Comparison of ENCODE assay signal across 8 mouse cellular contexts in the genomic region with DNA sequence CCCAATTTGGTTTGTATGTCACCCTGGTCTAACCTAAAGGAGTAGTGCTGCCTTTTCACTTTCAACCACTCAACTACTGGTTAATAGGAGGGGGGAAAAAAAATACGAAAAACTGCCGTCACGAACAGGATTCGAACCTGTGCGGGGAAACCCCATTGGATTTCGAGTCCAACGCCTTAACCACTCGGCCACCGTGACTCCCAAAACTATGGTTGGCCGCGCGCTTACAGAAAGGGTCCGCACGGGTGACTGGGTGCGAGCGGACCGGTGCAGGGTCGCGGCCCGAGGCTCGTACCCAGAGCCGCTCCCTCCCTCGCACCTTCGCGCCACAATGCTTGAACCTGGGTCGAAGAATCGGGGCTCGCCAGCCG. TPM values are rescaled to one million over a fixed set of nuclear protein-coding genes. Genes with fewer than 3 reads are reported as not detected.
DNase-seq lines count a peak whose midpoint lies in the region; ATAC-seq lines count a peak whose summit lies in the region.

No protein-coding gene starts in this region.

- peak overlapping the region; percentile 80 for H3K4me2 ChIP-seq in embryonic facial prominence, embryonic 14.5 days (ENCODE audit: low read depth, low read length)
- H3K4me2 ChIP-seq in heart, embryonic 11.5 days, result peak overlapping the region; percentile 78
- H3K4me2 ChIP-seq in kidney, embryonic 15.5 days, result peak overlapping the region; percentile 77

- H3K9me3 ChIP-seq in embryonic facial prominence, embryonic 14.5 days (ENCODE audit: control insufficient read depth, low read length), result no peaks in the 10 kb centered on the region
- no peaks in the 10 kb centered on the region for H3K9me3 ChIP-seq in heart, embryonic 11.5 days (replicated peaks; ENCODE audit: control insufficient read depth, low read length)
- no peaks in the 10 kb centered on the region for H3K9me3 ChIP-seq in kidney, embryonic 15.5 days (replicated peaks)

- H3K4me1 ChIP-seq in embryonic facial prominence, embryonic 14.5 days (ENCODE audit: control insufficient read depth, insufficient read depth, low read length), result peaks cover 9% of the 10 kb centered on the region
- peaks cover 10% of the 10 kb centered on the region for H3K4me1 ChIP-seq in heart, embryonic 11.5 days (ENCODE audit: control insufficient read depth, insufficient read depth, low read length)
- H3K4me1 ChIP-seq in kidney, embryonic 15.5 days, result peaks cover 28% of the 10 kb centered on the region

- H3K27me3 ChIP-seq in embryonic facial prominence, embryonic 14.5 days (replicated peaks; ENCODE audit: control insufficient read depth, insufficient read depth, low read length), result no peaks in the 10 kb centered on the region
- H3K27me3 ChIP-seq in heart, embryonic 11.5 days (ENCODE audit: control insufficient read depth, insufficient read depth, low read length), result no peaks in the 10 kb centered on the region
- H3K27me3 ChIP-seq in kidney, embryonic 15.5 days, result no peaks in the 10 kb centered on the region

- ATAC-seq in embryonic facial prominence, embryonic 14.5 days (ENCODE audit: low read depth), result peak; percentile 62
- ATAC-seq in heart, embryonic 11.5 days (replicated peaks; ENCODE audit: insufficient number of reproducible peaks, low FRiP score, low TSS enrichment), result peak; percentile 56
- ATAC-seq in kidney, embryonic 15.5 days (replicated peaks; ENCODE audit: low FRiP score), result peak; percentile 69

- H3K9ac ChIP-seq in embryonic facial prominence, embryonic 14.5 days (ENCODE audit: low read depth, low read length), result peak overlapping the region; percentile 95
- peak overlapping the region; percentile 96 for H3K9ac ChIP-seq in heart, embryonic 11.5 days (ENCODE audit: low read depth, low read length)
- H3K9ac ChIP-seq in kidney, embryonic 15.5 days, result peak overlapping the region; percentile 94

- H3K4me3 ChIP-seq in embryonic facial prominence, embryonic 14.5 days (ENCODE audit: low read depth, low read length), result peak overlapping the region; percentile 92
- peak overlapping the region; percentile 100 for H3K4me3 ChIP-seq in heart, embryonic 11.5 days (ENCODE audit: low read depth, low read length)
- peak overlapping the region; percentile 95 for H3K4me3 ChIP-seq in kidney, embryonic 15.5 days (replicated peaks)

- DNase-seq in 3T3-L1 (ENCODE audit: low read depth, low spot score) (peak; percentile 84), liver (peak; percentile 92)
- peak; percentile 94 for DNase-seq in adrenal gland, postnatal 14 days
- peak; percentile 83 for DNase-seq in embryonic facial prominence, embryonic 14.5 days (ENCODE audit: low spot score)
- DNase-seq in monocyte, adult 2 months (ENCODE audit: low read depth in 1 of 2, low spot score in 2 of 2), result peak; percentile 65 to 81
- peak; percentile 85 to 88 for DNase-seq in spleen, postnatal 14 days (ENCODE audit: low spot score in 2 of 2)

- peaks cover 23% of the 10 kb centered on the region for H3K36me3 ChIP-seq in embryonic facial prominence, embryonic 14.5 days (ENCODE audit: control insufficient read depth, insufficient read depth, low read length)
- peaks cover 9% of the 10 kb centered on the region; the same call in 1 of the 2 replicates for H3K36me3 ChIP-seq in heart, embryonic 11.5 days (ENCODE audit: control insufficient read depth, insufficient read depth, low read length)
- peaks cover 16% of the 10 kb centered on the region for H3K36me3 ChIP-seq in kidney, embryonic 15.5 days

- H3K27ac ChIP-seq in embryonic facial prominence, embryonic 14.5 days (replicated peaks; ENCODE audit: low read depth, low read length), result peak overlapping the region; percentile 95
- H3K27ac ChIP-seq in heart, embryonic 11.5 days (ENCODE audit: low read depth, low read length), result peak overlapping the region; percentile 96
- peak overlapping the region; percentile 97 for H3K27ac ChIP-seq in kidney, embryonic 15.5 days

- WGBS in embryonic facial prominence, embryonic 14.5 days, result under 1% methylated on average over 29 of the region's 29 CpGs
- WGBS in heart, embryonic 11.5 days (ENCODE audit: insufficient replicate concordance), result under 1% methylated on average over 29 of the region's 29 CpGs
- under 1% methylated on average over 29 of the region's 29 CpGs for WGBS in kidney, embryonic 15.5 days

RNA-seq across cellular contexts. Expression of gene Smarcc2, which starts 0.7 kb away (rescaled TPM):
- 107 and 108 TPM in 2 replicates for total RNA-seq in adrenal gland, postnatal 14 days (2021)
- 84.1 and 91.4 TPM in 2 replicates for polyA plus RNA-seq in embryonic facial prominence, embryonic 14.5 days (2014; fragmentation: Nextera tagmentation; extraction: Ambion mirVana)
- polyA plus RNA-seq in heart, embryonic 11.5 days (2014; fragmentation: Nextera tagmentation; extraction: Ambion mirVana), result 70.8 and 82.8 TPM in 2 replicates
- polyA plus RNA-seq in kidney, embryonic 15.5 days (2015; fragmentation: Nextera tagmentation; extraction: Ambion mirVana), result 75.9 and 77.2 TPM in 2 replicates

RNA-seq across cellular contexts. Expression of gene Myl6, which starts 35.6 kb away (rescaled TPM):
- total RNA-seq in adrenal gland, postnatal 14 days (2021), result 800 and 862 TPM in 2 replicates
- 1,095 and 1,174 TPM in 2 replicates for polyA plus RNA-seq in embryonic facial prominence, embryonic 14.5 days (2014; fragmentation: Nextera tagmentation; extraction: Ambion mirVana)
- 1,242 and 1,345 TPM in 2 replicates for polyA plus RNA-seq in heart, embryonic 11.5 days (2014; fragmentation: Nextera tagmentation; extraction: Ambion mirVana)
- polyA plus RNA-seq in kidney, embryonic 15.5 days (2015; fragmentation: Nextera tagmentation; extraction: Ambion mirVana), result 1,170 and 1,259 TPM in 2 replicates

RNA-seq across cellular contexts. Expression of gene Myl6b, which starts 40.2 kb away (rescaled TPM):
- total RNA-seq in adrenal gland, postnatal 14 days (2021), result 4.7 and 5.0 TPM in 2 replicates
- 5.6 and 6.8 TPM in 2 replicates for polyA plus RNA-seq in embryonic facial prominence, embryonic 14.5 days (2014; fragmentation: Nextera tagmentation; extraction: Ambion mirVana)
- 3.3 and 5.4 TPM in 2 replicates for polyA plus RNA-seq in heart, embryonic 11.5 days (2014; fragmentation: Nextera tagmentation; extraction: Ambion mirVana)
- polyA plus RNA-seq in kidney, embryonic 15.5 days (2015; fragmentation: Nextera tagmentation; extraction: Ambion mirVana), result 4.2 and 4.7 TPM in 2 replicates

RNA-seq across cellular contexts. Expression of gene Rnf41, which starts 46.9 kb away (rescaled TPM):
- 38.4 and 40.2 TPM in 2 replicates for total RNA-seq in adrenal gland, postnatal 14 days (2021)
- 35.2 and 36.1 TPM in 2 replicates for polyA plus RNA-seq in embryonic facial prominence, embryonic 14.5 days (2014; fragmentation: Nextera tagmentation; extraction: Ambion mirVana)
- 24.5 and 24.8 TPM in 2 replicates for polyA plus RNA-seq in heart, embryonic 11.5 days (2014; fragmentation: Nextera tagmentation; extraction: Ambion mirVana)
- polyA plus RNA-seq in kidney, embryonic 15.5 days (2015; fragmentation: Nextera tagmentation; extraction: Ambion mirVana), result 45.1 and 45.9 TPM in 2 replicates

RNA-seq across cellular contexts. Expression of gene Nabp2, which starts 47.0 kb away (rescaled TPM):
- 59.8 and 65.2 TPM in 2 replicates for total RNA-seq in adrenal gland, postnatal 14 days (2021)
- 61.9 and 63.3 TPM in 2 replicates for polyA plus RNA-seq in embryonic facial prominence, embryonic 14.5 days (2014; fragmentation: Nextera tagmentation; extraction: Ambion mirVana)
- polyA plus RNA-seq in heart, embryonic 11.5 days (2014; fragmentation: Nextera tagmentation; extraction: Ambion mirVana), result 61.6 and 70.8 TPM in 2 replicates
- 82.8 and 92.6 TPM in 2 replicates for polyA plus RNA-seq in kidney, embryonic 15.5 days (2015; fragmentation: Nextera tagmentation; extraction: Ambion mirVana)

Comparison
In these comparisons a context has a peak if more than half of its experiments do, and no peak if none do; other contexts are left out.
1. Peak in every context shown above with its lines: DNase-seq, ATAC-seq, H3K4me3 ChIP-seq and H3K27ac ChIP-seq.